Mouse (Mus musculus): ENCODE measurements around the gene Ydjc. TPM values are rescaled to one million over a fixed set of nuclear protein-coding genes. Genes with fewer than 3 reads are reported as not detected.

Gene Ydjc
- polyA plus RNA-seq, 1 experiment from 2014 or later = 39.7 TPM

GRCm38 (mm10) chr16:17201977-17202376 is 57.6 kb downstream of the Ydjc start:
- Histone ChIP-seq H3K27me3 (peaks cover 7% of the 10 kb centered on the region; the same call in 1 of the 2 replicates), H3K4me2 (no peak overlapping the region), H3K27ac (replicated peaks) (no peak overlapping the region), H3K9ac (no peak overlapping the region), H3K4me3 (peak overlapping the region; percentile 90; the same call in 1 of the 2 replicates), H3K9me3 (no peaks in the 10 kb centered on the region), H3K36me3 (no peaks in the 10 kb centered on the region), H3K4me1 (replicated peaks) (peaks cover 15% of the 10 kb centered on the region)
- ATAC-seq (ENCODE audit: low read depth) = peak; percentile 36; the same call in 1 of the 2 replicates
- WGBS = 66% methylated on average over 2 of the region's 2 CpGs

- H3K27me3 ChIP-seq = peaks cover 10% of the 10 kb centered on the region; the same call in 1 of the 2 replicates
- no peaks in the 10 kb centered on the region for H3K9me3 ChIP-seq
- H3K4me1 ChIP-seq (replicated peaks) = peaks cover 15% of the 10 kb centered on the region
- peak within 1 kb of the TSS; percentile 83; the same call in 1 of the 2 replicates for H3K27ac ChIP-seq (replicated peaks)
- peak within 1 kb of the TSS; percentile 85 for H3K4me2 ChIP-seq
- peak within 1 kb of the TSS; percentile 90 for H3K4me3 ChIP-seq
- WGBS = 93% methylated on average over 1 of the region's 1 CpGs
- no peaks in the 10 kb centered on the region for H3K36me3 ChIP-seq
- 0 out of 2 replicates have a peak within 1 kb of the TSS, but pooled peaks have one; percentile 98 for H3K9ac ChIP-seq
- no peak for ATAC-seq (ENCODE audit: low read depth)
These were observed 58.1 kb downstream of the Ydjc start, which contains the start of gene Ube2l3 for GRCm38 (mm10) chr16:17202549-17202948. Gene Ube2l3, minus strand, starts transcription at chr16:17202649.

DNA sequence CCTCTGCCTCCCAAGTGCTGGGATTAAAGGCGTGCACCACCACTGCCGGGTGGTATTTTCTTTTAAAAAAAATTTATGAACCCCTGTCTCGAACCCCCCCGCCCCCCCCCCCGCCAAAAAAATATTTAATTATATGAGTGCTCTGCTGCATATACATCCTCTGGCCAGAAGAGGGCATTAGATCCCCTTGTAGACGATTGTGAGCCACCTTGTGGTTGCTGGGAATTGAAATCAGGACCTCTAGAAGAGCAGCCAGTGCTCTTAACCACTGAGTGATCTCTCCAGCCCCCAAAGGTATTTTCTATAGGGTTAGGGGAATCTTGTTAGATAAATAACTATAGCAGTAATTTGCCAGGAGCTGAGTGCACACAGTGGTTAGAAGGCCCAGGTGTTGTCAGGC is 60.6 kb downstream of the Ydjc start:
- WGBS = 3% methylated on average over 6 of the region's 6 CpGs
- ATAC-seq (ENCODE audit: low read depth) = no peak
- Histone ChIP-seq H3K9me3 (no peaks in the 10 kb centered on the region), H3K4me2 (no peak overlapping the region), H3K27me3 (peaks cover 13% of the 10 kb centered on the region; the same call in 1 of the 2 replicates), H3K27ac (replicated peaks) (no peak overlapping the region), H3K4me1 (replicated peaks) (peaks cover 20% of the 10 kb centered on the region), H3K36me3 (no peaks in the 10 kb centered on the region), H3K9ac (no peak overlapping the region), H3K4me3 (no peak overlapping the region)

DNA sequence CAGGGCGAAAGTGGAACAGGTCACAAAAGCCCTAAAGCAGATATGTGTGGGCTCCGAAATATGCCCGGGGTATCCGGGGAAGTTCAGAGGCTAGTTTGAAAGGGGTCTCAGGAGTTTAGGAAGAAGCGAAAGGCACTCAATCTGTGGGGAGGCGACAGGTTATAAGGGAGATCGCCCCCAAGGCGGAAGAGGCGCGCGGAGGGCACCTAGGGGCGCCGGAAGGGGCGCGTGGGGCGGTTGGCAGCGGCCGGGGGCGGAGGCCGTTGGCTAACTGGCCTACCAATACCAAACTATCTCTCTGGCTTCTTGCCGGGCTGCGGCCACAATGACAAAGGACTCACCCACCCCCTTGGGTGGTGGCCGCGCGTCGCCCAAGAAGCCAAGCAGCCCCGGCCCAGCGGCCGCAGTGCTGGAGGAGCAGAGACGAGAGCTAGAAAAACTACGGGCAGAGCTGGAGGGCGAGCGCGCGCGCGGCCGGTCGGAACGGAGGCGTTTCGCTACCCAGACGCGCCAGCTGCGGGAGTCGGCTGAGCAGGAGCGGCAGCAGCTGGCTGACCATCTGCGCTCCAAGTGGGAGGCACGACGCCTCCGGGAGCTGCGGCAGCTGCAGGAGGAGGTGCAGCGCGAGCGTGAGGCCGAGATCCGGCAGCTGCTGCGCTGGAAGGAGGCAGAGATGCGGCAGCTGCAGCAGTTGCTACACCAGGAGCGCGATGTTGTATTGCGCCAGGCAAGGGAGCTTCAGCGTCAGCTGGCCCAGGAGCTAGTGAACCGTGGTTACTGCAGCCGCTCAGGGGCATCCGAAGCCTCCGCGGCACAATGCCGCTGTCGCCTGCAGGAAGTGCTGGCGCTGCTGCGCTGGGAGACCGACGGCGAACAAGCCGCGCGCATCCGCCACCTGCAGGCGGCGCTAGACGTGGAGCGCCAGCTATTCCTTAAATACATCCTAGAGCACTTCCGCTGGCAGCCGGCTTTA is 64.3 kb downstream of the Ydjc start, which contains the start of gene Rimbp3:
Gene Rimbp3, plus strand, starts transcription at position 215 of the 973 bp plus-strand sequence.
- peak; percentile 88 for ATAC-seq (ENCODE audit: low read depth)
- Histone ChIP-seq H3K27ac (replicated peaks) (peak within 1 kb of the TSS; percentile 88), H3K9ac (peak within 1 kb of the TSS; percentile 70), H3K9me3 (no peaks in the 10 kb centered on the region), H3K4me1 (replicated peaks) (peaks cover 25% of the 10 kb centered on the region), H3K4me2 (peak within 1 kb of the TSS; percentile 86), H3K36me3 (no peaks in the 10 kb centered on the region), H3K4me3 (peak within 1 kb of the TSS; percentile 47), H3K27me3 (peaks cover 19% of the 10 kb centered on the region)
- WGBS = under 1% methylated on average over 85 of the region's 85 CpGs

DNA sequence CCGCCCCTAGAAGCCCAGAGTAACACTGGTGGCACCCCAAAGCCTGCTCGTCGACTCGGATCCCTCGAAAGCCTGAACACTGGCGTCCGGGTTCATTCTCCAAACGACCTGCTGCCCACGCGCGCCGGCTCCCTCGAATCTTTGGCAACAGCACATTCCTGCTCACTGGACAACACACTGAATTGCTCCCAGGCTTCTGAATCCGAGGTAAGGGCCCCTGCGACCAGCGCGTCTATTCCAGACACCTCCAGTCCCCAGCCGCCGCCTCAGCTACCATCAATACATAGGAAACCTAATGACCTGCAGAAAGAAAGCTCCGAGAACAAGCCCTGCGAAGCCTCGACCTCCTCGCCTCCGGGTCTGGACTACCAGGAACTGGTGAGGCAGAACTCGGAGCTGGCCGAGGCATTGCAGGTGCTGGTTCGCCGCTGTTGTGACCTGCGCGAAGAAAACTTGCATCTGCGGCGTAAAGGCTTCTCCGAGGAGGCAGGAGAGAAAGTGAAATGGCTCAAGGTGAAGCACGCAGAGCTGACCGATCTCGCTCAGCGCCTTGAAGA is 65.1 kb downstream of the Ydjc start:
- Histone ChIP-seq H3K4me3 (peak overlapping the region; percentile 47), H3K4me2 (peak overlapping the region; percentile 86), H3K27ac (replicated peaks) (peak overlapping the region; percentile 88), H3K27me3 (peaks cover 19% of the 10 kb centered on the region), H3K9me3 (no peaks in the 10 kb centered on the region), H3K9ac (peak overlapping the region; percentile 70), H3K36me3 (no peaks in the 10 kb centered on the region), H3K4me1 (replicated peaks) (peaks cover 25% of the 10 kb centered on the region)
- WGBS = 1% methylated on average over 37 of the region's 37 CpGs
- peak; percentile 12 for ATAC-seq (ENCODE audit: low read depth)

MicroRNAs within 50 kb of the gene (microRNA counts, 519-probe panel; counts per million panel counts)
- microRNA mmu-miR-130b = 4,820 counts per million, percentile 83 among the panel's probes with 10 or more counts
- microRNA mmu-miR-301b = 3,557 counts per million, percentile 49 among the panel's probes with 10 or more counts

Small RNA genes within 50 kb of the gene (microRNA-seq; reads per million reads assigned to microRNA genes)
- 4,113 reads per million, percentile 92 among the genes with 10 or more reads in this experiment for gene Mir130b
- gene Mir301b = 90.2 reads per million, percentile 54 among the genes with 10 or more reads in this experiment

Other genes starting within 250 kb of the Ydjc start
- gene Ppm1f, start 248.2 kb upstream of the Ydjc start, polyA plus RNA-seq (2015; fragmentation: Nextera tagmentation; extraction: Ambion mirVana) = 22.7 and 24.7 TPM in 2 replicates
- gene Mapk1, start 161.2 kb upstream of the Ydjc start, polyA plus RNA-seq (2015; fragmentation: Nextera tagmentation; extraction: Ambion mirVana) = 174 and 180 TPM in 2 replicates
- 81.2 and 94.0 TPM in 2 replicates for gene Ypel1, start 74.9 kb upstream of the Ydjc start, polyA plus RNA-seq (2015; fragmentation: Nextera tagmentation; extraction: Ambion mirVana)
- gene Ppil2, start 33.4 kb upstream of the Ydjc start, polyA plus RNA-seq (2015; fragmentation: Nextera tagmentation; extraction: Ambion mirVana) = 154 and 157 TPM in 2 replicates
- gene 2610318N02Rik, start 19.5 kb upstream of the Ydjc start, polyA plus RNA-seq (2015; fragmentation: Nextera tagmentation; extraction: Ambion mirVana) = 25.8 and 26.0 TPM in 2 replicates
- gene Sdf2l1, start 12.2 kb upstream of the Ydjc start, polyA plus RNA-seq (2015; fragmentation: Nextera tagmentation; extraction: Ambion mirVana) = 51.1 and 67.2 TPM in 2 replicates
- gene Ccdc116, start 2.6 kb downstream of the Ydjc start, polyA plus RNA-seq (2015; fragmentation: Nextera tagmentation; extraction: Ambion mirVana) = 2.3 and 2.5 TPM in 2 replicates
- 326 and 357 TPM in 2 replicates for gene Ube2l3, start 58.0 kb downstream of the Ydjc start, polyA plus RNA-seq (2015; fragmentation: Nextera tagmentation; extraction: Ambion mirVana)
- gene Rimbp3, start 64.0 kb downstream of the Ydjc start, polyA plus RNA-seq (2015; fragmentation: Nextera tagmentation; extraction: Ambion mirVana) = 1.5 TPM in 2 replicates
- gene Hic2, start 89.0 kb downstream of the Ydjc start, polyA plus RNA-seq (2015; fragmentation: Nextera tagmentation; extraction: Ambion mirVana) = 7.8 and 8.2 TPM in 2 replicates
- gene Tmem191c, start 131.5 kb downstream of the Ydjc start, polyA plus RNA-seq (2015; fragmentation: Nextera tagmentation; extraction: Ambion mirVana) = 31.9 and 35.1 TPM in 2 replicates
- 0.76 and 0.88 TPM in 2 replicates for gene Serpind1, start 186.8 kb downstream of the Ydjc start, polyA plus RNA-seq (2015; fragmentation: Nextera tagmentation; extraction: Ambion mirVana)

All from neural tube, embryonic 13.5 days (tissue).